Mouse (Mus musculus) heart, embryonic 14.5 days (tissue): ENCODE data around the gene Map3k20. TPM values are rescaled to one million over a fixed set of nuclear protein-coding genes. Genes with fewer than 3 reads are reported as not detected.
A peak's percentile ranks its signal among the peaks of the same experiment; 100 is the strongest.

Source experiments
- ATAC-seq: fragments of 200-750 bp; cut with Nextera tagmentation; 2 replicates; pipeline ENCODE4 v1.8.0; 2017; ENCODE audit warnings: low read depth, moderate TSS enrichment; ENCODE audit not compliant: insufficient number of reproducible peaks, insufficient read depth, low FRiP score
- H3K27ac ChIP-seq, 2 experiments: fragments of 200-500 bp in 1 of 2; fragments of 300-500 bp in 1 of 2; sonication (generic) in 1 of 2; replicated peaks in 1 of 2; 2 replicates each; pipeline ENCODE4 v1.5.1; 2012 to 2014; ENCODE audit warnings: low read depth in 2 of 2, low read length in 2 of 2, control low read depth in 1 of 2, mild to moderate bottlenecking in 1 of 2, mixed read lengths in 1 of 2; ENCODE audit not compliant: control insufficient read depth in 1 of 2, insufficient read depth in 1 of 2
- H3K27me3 ChIP-seq: fragments of 300-500 bp; sonication (generic); 2 replicates; pipeline ENCODE4 v1.6.1; 2014; ENCODE audit warnings: mild to moderate bottlenecking, low read length, control low read depth; ENCODE audit not compliant: control insufficient read depth, insufficient read depth
- H3K36me3 ChIP-seq: fragments of 300-500 bp; sonication (generic); 2 replicates; pipeline ENCODE4 v1.6.1; 2014; ENCODE audit warnings: mild to moderate bottlenecking, control low read depth, low read length, mixed read lengths; ENCODE audit not compliant: control insufficient read depth, insufficient read depth
- H3K4me1 ChIP-seq, 2 experiments: fragments of 200-500 bp in 1 of 2; fragments of 300-500 bp in 1 of 2; sonication (generic) in 1 of 2; 2 replicates each; pipeline ENCODE4 v1.6.1; 2012 to 2014; ENCODE audit warnings: low read length in 2 of 2, control low read depth in 1 of 2, mixed read lengths in 1 of 2; ENCODE audit not compliant: control insufficient read depth in 2 of 2, insufficient read depth in 2 of 2
- H3K4me2 ChIP-seq: fragments of 300-500 bp; sonication (generic); 2 replicates; pipeline ENCODE4 v1.6.1; 2014; ENCODE audit warnings: mild to moderate bottlenecking, low read length
- H3K4me3 ChIP-seq, 2 experiments: fragments of 200-500 bp in 1 of 2; fragments of 300-500 bp in 1 of 2; sonication (generic) in 1 of 2; 2 replicates each; pipeline ENCODE4 v1.5.1; 2012 to 2014; ENCODE audit warnings: low read length in 2 of 2, mild to moderate bottlenecking in 2 of 2, control low read depth in 1 of 2, low read depth in 1 of 2, moderate library complexity in 1 of 2; ENCODE audit not compliant: control insufficient read depth in 1 of 2, insufficient read depth in 1 of 2
- H3K9ac ChIP-seq: fragments of 300-500 bp; sonication (generic); 2 replicates; pipeline ENCODE4 v1.6.1; 2014; ENCODE audit warnings: mild to moderate bottlenecking, low read length
- H3K9me3 ChIP-seq: fragments of 300-500 bp; sonication (generic); 2 replicates; pipeline ENCODE4 v1.6.1; 2016; ENCODE audit warnings: low read length, control low read depth; ENCODE audit not compliant: control insufficient read depth
- WGBS: fragments of 180-500 bp; shearing (Covaris S2); extraction: QIAGEN DNeasy Blood & Tissue Kit; methylation state at CpG from one replicate; pipeline ENCODE4 v1.1.7; 2014; 5-methylcytosine and 5-hydroxymethylcytosine counted together
- polyA plus RNA-seq: library from polyadenylated mRNA; unstranded; fragments of >200 nt; fragmentation: Nextera tagmentation; extraction: Ambion mirVana; gene quantifications from 2 replicates; pipeline ENCODE4 v1.2.1, GENCODE M21; 2014

Map3k20 gene
- 85.1 and 91.0 TPM in 2 replicates for polyA plus RNA-seq

- Histone ChIP-seq H3K4me3 (peak within 1 kb of the TSS; percentile 90 to 95), H3K27me3 (no peaks in the 10 kb centered on the region), H3K27ac (peak within 1 kb of the TSS; percentile 84 to 94), H3K4me1 (peaks cover 13 to 31% of the 10 kb centered on the region in 2 experiments), H3K4me2 (peak within 1 kb of the TSS; percentile 65), H3K9me3 (no peaks in the 10 kb centered on the region), H3K36me3 (no peaks in the 10 kb centered on the region), H3K9ac (peak within 1 kb of the TSS; percentile 99)
- WGBS = 2% methylated on average over 37 of the region's 50 CpGs
- peak; percentile 81 for ATAC-seq
Observed at GRCm38 (mm10) chr2:72285256-72285887, at the start of gene Map3k20. Gene Map3k20, plus strand, starts transcription at chr2:72285637.

GRCm38 (mm10) chr2:72238421-72238820 is 47.0 kb upstream of the Map3k20 start:
- Histone ChIP-seq H3K4me1 (peaks cover 33 to 43% of the 10 kb centered on the region in 2 experiments), H3K9me3 (no peaks in the 10 kb centered on the region), H3K36me3 (no peaks in the 10 kb centered on the region), H3K9ac (no peak overlapping the region), H3K4me3 (no peak overlapping the region), H3K4me2 (no peak overlapping the region), H3K27ac (no peak overlapping the region), H3K27me3 (no peaks in the 10 kb centered on the region)
- 89% methylated on average over 2 of the region's 2 CpGs for WGBS
- ATAC-seq = no peak

- Histone ChIP-seq H3K36me3 (no peaks in the 10 kb centered on the region), H3K27me3 (no peaks in the 10 kb centered on the region), H3K4me2 (no peak overlapping the region), H3K27ac (no peak overlapping the region), H3K9me3 (no peaks in the 10 kb centered on the region), H3K9ac (no peak overlapping the region), H3K4me1 (peaks cover 35 to 48% of the 10 kb centered on the region in 2 experiments), H3K4me3 (no peak overlapping the region)
- ATAC-seq = no peak
- 88% methylated on average over 11 of the region's 11 CpGs for WGBS
Observed at GRCm38 (mm10) chr2:72238925-72239324, 46.5 kb upstream of the Map3k20 start.

DNA sequence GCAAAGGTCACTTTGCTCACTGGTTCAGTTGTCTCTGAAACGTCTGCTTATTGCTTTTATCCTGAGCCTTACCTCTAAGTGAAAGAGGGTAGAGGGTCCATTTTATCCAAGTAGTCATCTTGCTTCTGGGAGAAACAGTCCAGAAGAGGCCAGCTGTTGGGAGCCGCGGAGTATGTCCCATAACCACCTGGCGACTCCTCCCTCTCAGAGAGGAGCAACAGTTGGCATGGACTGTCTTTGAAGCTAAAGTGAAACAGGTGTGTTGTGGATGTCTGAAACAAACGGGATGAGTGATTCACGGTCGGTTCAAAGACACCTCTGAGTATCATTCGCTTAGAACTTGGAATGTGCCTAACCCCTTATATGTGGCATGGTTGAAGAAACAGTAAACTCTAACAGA is 46.0 kb upstream of the Map3k20 start:
- Histone ChIP-seq H3K4me3 (no peak overlapping the region), H3K9ac (no peak overlapping the region), H3K4me1 (peaks cover 35 to 52% of the 10 kb centered on the region in 2 experiments), H3K4me2 (no peak overlapping the region), H3K27me3 (no peaks in the 10 kb centered on the region), H3K9me3 (no peaks in the 10 kb centered on the region), H3K36me3 (no peaks in the 10 kb centered on the region), H3K27ac (no peak overlapping the region)
- ATAC-seq = no peak
- WGBS = 82% methylated on average over 8 of the region's 8 CpGs

- H3K4me1 ChIP-seq = peaks cover 35 to 53% of the 10 kb centered on the region in 2 experiments
- no peaks in the 10 kb centered on the region for H3K27me3 ChIP-seq
- H3K4me3 ChIP-seq = no peak overlapping the region
- ATAC-seq = no peak
- no peaks in the 10 kb centered on the region for H3K36me3 ChIP-seq
- peak overlapping the region; percentile 32; the same call in 1 of the 2 replicates for H3K9ac ChIP-seq
- no peaks in the 10 kb centered on the region for H3K9me3 ChIP-seq
- no peak overlapping the region for H3K4me2 ChIP-seq
- 50% methylated on average over 7 of the region's 7 CpGs for WGBS
- peak overlapping the region; percentile 20 to 49 for H3K27ac ChIP-seq
Observed at GRCm38 (mm10) chr2:72239993-72240392, 45.4 kb upstream of the Map3k20 start.

- Histone ChIP-seq H3K4me1 (peaks cover 33 to 60% of the 10 kb centered on the region in 2 experiments), H3K27me3 (no peaks in the 10 kb centered on the region), H3K4me2 (no peak overlapping the region), H3K36me3 (no peaks in the 10 kb centered on the region), H3K9me3 (no peaks in the 10 kb centered on the region), H3K27ac (no peak overlapping the region; a peak in 1 of 4 replicates), H3K4me3 (no peak overlapping the region), H3K9ac (no peak overlapping the region)
- 81% methylated on average over 7 of the region's 7 CpGs for WGBS
- no peak for ATAC-seq
Observed at GRCm38 (mm10) chr2:72240691-72241090, 44.7 kb upstream of the Map3k20 start.

GRCm38 (mm10) chr2:72241714-72242472 is 43.5 kb upstream of the Map3k20 start:
- no peaks in the 10 kb centered on the region for H3K9me3 ChIP-seq
- H3K36me3 ChIP-seq = no peaks in the 10 kb centered on the region
- no peak for ATAC-seq
- 43% methylated on average over 14 of the region's 14 CpGs for WGBS
- peak overlapping the region in 1 of 2 experiments; percentile 4; a peak in 1 of 4 replicates for H3K4me3 ChIP-seq
- no peaks in the 10 kb centered on the region for H3K27me3 ChIP-seq
- H3K9ac ChIP-seq = no peak overlapping the region
- H3K4me1 ChIP-seq = peaks cover 26 to 59% of the 10 kb centered on the region in 2 experiments
- H3K4me2 ChIP-seq = peak overlapping the region; percentile 23; the same call in 1 of the 2 replicates
- peak overlapping the region; percentile 1 to 54; a peak in 3 of 4 replicates for H3K27ac ChIP-seq
